Mouse (Mus musculus): Measurements from ENCODE around the gene Slc5a1.
A peak's percentile ranks its signal among the peaks of the same experiment; 100 is the strongest.

The Slc5a1 gene

DNA sequence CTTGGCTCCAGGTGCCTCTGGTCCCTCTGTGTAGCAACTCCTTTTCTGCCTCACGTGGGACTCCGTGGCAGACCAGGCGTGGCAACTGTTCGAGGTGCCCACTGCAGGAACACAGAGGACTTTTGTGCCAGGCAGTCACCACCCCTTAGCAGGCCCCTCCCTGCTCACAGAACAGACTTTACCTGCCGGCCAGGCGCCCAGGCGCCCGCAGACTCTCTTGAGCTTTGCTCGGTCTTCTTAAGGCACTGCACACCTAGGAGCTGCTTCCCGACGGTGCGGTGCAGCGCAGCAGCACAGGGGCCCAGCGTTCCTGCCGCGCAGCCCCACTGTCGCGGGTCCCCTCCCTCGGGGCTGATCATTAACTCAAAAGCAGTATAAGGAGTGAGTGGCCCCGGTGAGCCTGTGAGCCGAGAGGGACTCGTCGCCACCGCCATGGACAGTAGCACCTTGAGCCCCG is at the start of gene Slc5a1:
Slc5a1 (plus strand) TSS at position 195 of the 457 bp plus-strand sequence.
- no peak for DNase-seq (ENCODE audit: low spot score)

DNA sequence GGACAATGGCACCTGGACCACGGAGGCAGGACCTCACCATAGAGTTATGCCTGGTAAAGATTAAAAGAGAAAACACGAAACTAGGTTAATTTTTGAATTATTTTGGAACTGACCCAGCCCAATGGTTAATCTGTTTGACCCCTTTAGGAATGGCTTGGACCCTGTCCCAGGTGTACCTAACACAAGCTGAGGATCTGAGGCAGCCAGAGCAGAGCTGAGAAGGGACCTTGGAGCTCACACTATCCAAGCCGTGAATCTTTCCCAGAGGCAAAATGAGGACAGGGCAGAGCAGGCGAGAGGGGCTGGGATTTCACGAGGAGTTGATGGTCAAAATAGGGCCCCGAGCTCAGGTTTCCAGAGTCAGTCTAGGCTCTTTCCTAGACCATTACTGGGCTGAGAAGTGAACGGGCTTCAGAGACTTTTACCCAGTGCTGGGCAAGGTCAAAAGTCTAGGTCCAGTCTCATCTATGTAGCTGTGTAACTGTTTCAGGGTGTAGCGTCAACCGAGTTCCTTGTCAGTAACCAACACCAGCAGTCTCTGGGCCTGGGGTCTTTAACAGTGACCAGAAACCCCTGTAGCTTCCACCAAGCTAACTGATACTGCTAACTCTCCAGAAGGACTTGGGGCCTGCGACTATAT is 47.8 kb upstream of the Slc5a1 start:
- DNase-seq (ENCODE audit: low spot score) = no peak

DNA sequence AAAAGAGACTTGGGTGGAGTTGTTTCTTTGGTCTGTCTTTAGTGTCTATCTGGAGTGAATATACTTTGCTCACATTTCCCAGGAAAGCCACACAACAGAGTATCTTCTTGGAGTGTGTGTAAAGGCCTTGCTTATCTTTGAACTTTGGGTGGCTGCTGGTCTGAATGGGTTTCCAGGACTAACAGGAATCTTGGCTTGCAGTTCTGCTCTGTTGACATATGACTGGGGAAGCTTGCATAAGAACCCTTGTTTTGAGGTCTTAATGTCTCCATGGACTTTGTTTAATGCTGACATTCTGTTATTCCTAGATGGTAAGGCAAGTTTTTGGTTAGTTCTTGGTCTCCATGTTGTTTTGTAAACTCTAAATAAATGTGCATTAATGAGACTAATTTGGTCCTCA is 33.9 kb upstream of the Slc5a1 start:
- no peak for DNase-seq (ENCODE audit: low spot score)

DNA sequence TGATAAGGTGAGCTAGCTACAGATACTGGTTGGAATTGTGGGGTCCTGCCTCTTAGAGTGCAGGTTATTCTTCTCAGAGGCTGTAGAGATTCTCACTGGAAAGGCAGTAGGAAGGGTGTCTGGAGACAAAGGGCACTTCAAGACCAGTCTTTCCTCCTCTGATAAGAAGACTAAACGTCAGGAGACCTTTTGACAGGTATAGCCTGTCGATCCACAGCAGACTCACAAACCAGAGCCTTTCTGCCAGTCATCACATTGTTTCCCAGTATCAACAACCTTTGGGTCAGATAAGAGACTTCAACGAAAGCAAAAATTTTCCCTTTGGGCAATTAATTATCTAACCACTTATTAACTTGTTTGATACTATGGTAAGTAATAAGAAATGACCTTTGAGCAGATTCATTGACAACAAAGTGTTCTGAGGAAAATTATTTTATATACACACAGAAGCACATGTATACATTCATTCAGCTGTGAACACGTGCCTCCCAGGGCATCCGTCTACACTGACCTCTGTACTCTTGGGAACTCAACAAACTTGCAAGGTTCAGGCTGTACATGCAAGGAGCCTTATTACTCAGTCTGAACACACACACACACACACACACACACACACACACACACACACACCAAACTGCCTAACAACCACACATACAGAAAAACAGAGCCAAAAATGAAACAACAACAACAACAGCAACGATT is 27.4 kb upstream of the Slc5a1 start:
- no peak for DNase-seq (ENCODE audit: low spot score)

DNA sequence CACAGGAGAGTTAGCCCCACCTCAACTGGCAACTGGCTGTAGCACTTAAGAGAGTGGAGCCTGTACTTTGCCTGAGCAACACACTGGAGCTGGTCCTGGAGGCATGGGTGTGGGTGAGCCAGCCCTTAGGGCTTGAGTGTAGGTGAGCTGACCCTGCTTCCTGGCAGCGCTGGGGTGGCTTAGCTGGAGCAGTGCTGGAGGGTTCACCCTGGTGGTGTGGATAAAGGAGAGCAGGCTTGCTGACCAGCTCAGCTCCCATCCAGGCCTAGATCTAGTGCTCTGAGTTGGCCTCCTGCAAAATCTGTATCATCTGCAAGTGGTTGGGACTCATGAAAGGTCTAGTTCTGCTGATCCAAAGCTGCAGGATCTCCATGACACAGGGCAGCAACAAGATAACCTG is 21.1 kb upstream of the Slc5a1 start:
- DNase-seq (ENCODE audit: low spot score) = no peak

DNA sequence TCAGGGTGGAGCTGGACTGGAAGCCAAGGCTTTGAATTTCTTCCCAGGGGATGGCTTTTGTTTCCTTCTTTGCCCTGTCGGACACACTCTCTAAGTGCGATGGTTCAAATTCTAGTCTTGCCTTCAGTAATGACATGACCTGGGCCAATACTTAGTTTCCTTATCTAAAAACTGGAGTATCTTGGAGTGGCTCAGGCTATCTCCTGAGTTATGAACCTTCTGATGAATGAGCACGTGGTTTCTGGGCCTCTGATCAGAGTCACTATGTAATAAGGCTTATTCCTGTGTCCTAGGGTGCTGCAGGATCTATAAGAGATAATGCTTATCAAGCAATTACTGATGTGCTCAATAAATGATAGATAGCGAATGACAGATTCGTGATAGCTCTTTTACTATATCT is 19.4 kb upstream of the Slc5a1 start:
- DNase-seq (ENCODE audit: low spot score) = no peak

DNA sequence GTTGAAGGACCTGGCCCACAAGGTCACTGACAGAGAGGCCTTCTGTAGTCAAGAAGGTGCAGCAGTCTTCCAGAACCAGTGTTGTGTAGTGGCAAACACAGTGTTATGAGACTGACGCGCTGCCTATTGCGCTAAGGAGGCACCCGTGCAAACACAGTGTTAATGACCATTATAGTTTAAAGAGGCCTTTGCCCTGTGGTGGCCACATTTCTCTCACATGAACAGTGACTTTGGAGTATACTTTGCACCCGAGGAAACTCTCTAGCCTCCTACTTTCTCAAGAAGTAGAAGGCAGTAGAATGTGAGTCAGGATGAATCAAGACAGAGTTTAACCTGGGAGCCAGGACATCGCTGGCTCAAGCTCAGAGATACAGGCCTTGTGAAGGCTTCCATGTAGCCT is 12.7 kb upstream of the Slc5a1 start:
- DNase-seq (ENCODE audit: low spot score) = no peak

DNA sequence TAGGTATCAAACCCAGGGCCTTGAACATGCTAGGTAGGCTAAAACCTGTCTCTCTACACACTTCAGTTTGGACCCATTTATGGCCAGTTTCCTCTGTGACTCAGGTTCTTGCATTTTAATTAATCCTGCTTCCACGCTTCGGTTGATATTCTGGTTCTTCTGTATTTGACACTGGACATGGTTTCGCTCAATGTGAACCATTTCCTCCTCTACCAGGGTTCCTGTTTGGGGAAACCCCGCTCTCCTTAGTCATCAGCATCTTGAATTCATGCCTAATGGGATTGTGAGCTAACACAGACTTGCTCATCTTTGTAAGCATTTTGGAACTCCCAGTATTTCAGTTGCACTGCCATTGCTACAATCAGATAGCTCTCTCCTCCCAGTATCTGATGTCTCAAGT is 8.7 kb upstream of the Slc5a1 start:
- DNase-seq (ENCODE audit: low spot score) = no peak

DNA sequence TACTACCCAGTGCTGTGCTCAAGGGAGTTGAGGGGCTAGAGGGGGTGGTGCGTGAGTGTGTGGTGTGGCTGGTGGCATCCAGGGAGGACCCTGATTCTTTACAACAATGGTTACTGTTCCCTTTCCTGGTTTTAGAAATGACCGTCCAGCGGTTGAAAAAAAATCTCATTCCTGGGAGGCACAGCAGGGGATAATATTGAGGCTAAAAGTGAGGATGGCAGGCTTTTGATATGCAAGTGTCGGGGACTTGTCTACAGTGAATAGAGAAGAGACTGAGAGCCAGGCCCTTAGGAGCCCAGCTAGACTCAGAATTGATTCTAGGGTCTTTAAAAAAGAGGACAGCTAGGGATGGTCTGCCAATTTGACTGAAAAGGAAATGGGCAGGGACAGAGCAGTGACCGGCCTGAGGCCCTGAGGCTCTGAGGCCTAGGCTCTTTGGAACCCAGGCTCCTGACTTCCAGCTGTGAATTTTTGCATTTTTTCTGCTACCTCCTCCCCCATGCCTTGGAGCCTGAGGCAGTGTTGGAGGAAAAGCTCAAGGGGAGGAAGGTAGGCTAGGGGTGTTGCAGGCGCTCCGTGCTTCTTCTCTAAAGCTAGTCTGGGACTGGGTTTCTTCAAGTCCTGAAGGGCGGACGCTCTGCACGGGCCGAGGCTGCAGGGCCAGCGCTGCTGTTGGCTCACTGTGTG is 1.5 kb upstream of the Slc5a1 start:
- no peak for DNase-seq (ENCODE audit: low spot score)

DNA sequence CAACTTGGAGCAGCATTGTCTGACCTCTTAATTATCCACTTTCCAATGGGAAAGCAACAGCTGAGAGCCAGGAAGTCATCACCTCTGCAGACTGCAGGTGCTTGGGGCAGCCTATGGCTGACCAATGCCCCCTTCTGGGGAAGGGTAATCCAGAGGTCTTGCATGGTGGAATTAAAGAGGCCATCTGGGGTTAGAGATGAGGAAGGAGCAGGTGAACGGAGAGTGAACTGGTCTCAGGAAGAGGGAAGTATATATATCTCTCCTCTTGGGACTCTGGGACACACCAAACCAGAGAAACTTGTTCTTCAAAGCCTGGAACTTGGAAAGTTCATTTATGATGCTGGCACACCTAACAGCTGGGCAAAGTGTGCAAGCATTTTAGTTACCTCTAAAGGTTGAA is 857 bp downstream of the Slc5a1 start:
- DNase-seq (ENCODE audit: low spot score) = no peak

DNA sequence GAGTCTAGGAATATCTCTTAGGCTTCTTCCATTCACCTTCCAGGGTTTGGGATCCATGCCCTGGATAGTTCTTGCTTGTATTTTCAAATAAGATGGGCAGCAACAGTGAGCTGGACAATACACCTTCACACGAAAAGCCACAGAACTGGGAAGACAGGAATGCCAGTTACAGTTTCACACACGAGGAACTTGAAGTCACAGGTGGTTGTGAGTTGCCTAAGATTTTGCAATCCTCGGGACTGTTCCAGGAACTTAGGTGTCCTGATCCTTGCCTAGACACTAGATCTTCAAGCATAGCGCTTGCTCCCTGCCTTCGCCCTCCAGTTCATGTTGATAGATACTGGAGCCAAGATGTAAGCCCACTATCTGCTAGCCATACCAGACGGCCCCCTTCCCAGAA is 1.6 kb downstream of the Slc5a1 start:
- no peak for DNase-seq (ENCODE audit: low spot score)

DNA sequence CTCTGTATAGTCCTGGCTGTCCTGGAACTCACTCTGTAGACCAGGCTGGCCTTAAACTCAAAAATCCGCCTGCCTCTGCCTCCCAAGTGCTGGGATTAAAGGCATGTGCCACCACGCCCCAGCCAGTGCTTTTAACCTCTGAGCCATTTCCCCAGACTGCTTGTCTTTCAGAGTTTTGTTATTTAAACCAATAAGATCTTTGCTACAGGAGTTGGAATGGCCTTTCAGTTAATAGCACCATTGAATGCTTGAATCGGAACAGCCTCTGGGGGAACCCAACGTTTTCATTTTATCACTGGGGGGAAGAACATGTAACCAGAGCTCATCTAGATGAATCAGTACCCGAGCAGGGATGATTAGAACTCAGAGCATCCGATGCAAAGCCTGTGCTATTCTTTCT is 3.0 kb downstream of the Slc5a1 start:
- no peak for DNase-seq (ENCODE audit: low spot score)

DNA sequence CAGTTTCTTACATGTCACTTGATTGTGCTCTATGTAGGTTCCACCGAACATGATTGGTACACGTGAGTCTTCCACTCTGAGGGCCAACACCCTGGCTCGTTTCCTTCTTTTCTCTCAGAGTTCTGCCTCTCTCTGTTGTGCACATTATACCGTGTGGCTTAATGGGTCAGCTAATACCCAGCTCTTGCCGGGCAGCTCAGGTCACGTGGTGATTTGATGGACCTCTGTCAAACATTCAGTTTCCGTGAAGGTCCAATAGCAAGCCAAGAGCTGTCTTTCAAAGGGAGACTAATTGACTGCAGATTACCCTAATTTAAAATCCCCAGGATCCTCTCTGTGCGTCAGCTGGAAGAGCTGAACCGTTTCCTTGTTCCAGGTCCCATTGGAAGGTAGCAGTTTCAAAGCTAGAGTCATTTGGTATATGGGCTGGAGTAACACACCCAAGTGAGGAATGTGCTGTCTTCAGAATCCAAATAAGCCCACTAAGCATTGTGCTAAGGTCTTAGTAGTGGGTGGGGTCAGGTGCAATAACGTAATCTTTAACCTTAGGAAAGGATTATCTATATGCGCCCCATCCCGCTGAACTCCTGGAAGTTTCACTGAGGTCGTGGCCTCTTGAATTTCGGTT is 3.9 kb downstream of the Slc5a1 start:
- DNase-seq (ENCODE audit: low spot score) = no peak

DNA sequence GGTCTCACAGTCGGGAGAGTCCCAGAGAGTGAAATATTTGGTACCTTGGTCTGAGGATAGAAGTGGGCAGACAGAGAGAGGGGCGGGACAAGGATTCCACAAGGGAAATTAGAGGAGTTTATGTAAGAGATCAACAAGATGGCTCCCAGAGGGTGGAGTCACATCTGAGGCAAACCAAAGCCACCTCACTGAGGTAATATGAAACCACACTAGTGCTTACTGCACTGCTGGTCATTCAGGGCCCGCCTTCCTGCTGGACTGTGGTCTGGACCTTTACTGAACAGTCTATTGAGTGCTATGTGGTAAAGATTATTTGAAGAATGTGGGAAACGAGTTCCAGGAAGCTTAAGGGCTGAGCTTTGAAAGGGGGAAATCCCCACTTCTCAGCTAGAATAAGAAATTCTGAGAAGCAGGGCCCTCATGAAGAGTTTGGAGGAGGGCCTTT is 17.9 kb downstream of the Slc5a1 start:
- peak; percentile 35 for DNase-seq (ENCODE audit: low spot score)

DNA sequence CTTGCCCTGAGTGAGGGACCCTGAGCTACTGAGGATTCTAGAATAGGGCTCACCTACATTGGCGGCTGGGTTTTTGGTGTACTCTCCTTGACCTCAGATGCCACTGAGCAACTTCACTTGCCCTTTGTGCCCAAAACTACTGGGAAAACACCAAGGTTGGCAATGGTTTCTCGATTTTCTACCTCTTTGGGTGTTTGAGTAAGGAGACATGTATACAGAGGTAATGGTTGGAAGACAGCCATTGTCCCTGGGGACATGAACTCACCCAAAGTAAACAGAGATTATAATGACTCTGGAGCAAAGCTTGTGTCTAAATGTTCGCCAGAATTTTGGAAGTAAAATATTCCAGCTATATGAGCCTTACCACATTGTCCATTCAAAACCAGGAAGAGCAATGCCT is 19.6 kb downstream of the Slc5a1 start:
- DNase-seq (ENCODE audit: low spot score) = no peak

DNA sequence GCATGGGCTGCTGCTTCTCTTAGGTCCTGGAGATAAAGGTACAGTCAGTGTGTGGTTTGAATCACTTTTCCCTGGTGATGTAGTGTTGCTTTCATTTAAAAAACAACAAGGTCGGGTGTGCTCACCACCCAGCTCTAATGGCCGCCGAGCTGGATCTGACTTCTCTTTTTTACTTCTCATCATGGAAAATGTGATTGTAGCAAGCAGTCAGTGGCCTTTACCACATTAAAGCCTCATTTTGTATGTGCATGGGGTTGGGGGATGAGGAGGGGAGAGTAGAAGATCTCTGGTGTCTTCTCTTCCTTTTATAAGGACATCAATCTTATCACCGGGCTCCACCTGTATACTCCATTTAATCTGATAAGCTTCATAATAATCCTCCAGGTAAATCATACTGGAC is 21.3 kb downstream of the Slc5a1 start:
- no peak for DNase-seq (ENCODE audit: low spot score)

DNA sequence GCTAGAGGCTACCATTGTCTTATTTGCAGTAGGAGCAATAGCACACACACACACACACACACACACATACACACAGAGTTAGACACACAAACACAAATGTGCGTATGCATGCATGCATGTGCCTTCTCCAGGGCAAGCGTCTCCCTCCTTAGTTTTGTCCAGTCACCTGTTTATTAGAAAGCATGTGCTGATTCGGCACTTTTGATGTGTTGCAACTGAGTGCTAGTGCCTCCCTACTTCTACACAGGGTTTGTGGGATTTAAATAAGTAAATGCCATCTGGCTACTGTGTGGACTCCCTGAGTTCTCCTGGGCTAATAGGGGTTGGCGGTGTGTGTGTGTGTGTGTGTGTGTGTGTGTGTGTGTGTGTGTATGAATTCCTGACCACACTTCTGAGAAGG is 30.1 kb downstream of the Slc5a1 start:
- DNase-seq (ENCODE audit: low spot score) = no peak

DNA sequence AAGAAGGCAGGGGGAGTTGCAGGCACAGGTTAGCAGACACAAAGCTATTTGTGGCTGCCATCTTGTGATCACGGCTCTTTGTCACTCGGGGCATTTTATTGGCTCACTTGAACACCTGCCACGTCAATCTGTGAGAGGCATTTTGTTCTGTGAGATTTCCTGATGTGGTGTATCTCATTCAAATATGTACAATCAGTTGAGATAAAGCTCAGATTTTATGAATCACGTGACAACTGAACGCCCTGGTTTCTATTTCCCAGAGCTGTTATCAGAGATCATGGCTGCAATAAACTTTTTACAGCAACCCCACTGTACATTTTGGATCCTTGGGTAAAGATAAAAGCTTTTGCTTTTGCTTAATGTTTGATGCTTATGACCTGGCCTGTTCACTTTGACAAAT is 31.6 kb downstream of the Slc5a1 start:
- no peak for DNase-seq (ENCODE audit: low spot score)

DNA sequence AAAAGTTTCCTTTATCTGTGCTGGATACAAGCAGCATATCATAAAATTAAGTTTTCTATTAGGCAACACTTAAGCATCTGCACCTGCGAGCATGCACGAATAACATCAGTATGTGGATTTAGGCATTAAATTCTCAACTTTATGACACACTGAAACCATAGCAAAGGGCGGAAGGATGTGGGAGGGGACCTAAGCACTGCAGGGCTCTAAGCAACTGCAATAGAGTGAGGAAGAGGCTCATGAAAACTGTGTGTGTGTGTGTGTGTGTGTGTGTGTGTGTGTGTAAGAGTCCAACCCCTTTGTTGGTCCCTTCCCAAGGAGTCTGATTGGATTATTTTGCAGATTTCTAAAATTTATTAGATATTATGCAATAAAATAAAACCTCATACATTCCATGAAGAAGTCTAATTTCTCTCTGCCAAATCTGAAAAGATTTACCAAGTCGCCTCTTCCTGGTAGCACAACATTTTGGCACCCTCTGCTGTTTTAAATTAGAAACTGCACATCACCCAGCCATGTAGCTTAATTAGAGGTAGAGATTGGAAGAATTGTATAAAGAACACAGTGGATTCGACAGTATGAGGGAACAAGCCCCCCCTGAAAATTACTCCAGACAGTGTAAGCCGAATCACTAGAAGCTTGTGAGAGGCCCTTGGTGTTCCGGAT is 38.9 kb downstream of the Slc5a1 start:
- DNase-seq (ENCODE audit: low spot score) = peak; percentile 75

DNA sequence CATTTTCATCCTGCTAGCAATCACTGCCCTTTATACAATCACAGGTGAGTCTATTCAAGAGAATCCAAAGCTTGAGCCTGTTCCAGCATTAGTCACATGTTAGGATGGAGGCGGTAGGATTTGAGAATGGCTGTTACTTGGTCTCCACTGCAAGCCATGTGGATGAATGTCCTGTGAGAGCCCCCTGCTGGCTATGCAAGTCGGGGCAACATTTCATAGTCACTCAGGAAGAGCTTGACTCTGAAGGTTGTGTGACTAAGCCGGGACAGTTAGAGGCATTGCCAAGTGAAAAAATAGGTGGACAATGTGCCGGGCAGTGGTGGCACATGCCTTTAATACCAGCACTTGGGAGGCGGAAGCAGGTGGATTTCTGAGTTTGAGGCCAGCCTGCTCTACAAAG is 40.0 kb downstream of the Slc5a1 start:
- DNase-seq (ENCODE audit: low spot score) = peak; percentile 55

DNA sequence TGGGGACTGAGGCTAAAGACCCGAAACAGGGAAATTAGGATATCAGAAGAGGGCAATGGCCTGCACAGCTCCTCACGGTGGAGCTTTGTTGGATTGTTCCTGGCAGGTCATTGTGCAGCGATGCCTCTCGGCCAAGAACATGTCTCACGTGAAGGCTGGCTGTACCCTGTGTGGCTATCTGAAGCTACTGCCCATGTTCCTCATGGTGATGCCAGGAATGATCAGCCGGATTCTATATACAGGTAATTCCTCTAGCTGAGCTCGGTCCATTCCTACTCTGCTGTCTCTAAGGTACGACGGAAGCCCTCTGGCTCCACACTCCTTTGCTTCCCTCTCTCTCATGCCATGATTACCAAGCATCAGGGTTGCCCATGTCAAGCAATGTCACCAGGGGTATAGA is 42.8 kb downstream of the Slc5a1 start:
- no peak for DNase-seq (ENCODE audit: low spot score)

DNA sequence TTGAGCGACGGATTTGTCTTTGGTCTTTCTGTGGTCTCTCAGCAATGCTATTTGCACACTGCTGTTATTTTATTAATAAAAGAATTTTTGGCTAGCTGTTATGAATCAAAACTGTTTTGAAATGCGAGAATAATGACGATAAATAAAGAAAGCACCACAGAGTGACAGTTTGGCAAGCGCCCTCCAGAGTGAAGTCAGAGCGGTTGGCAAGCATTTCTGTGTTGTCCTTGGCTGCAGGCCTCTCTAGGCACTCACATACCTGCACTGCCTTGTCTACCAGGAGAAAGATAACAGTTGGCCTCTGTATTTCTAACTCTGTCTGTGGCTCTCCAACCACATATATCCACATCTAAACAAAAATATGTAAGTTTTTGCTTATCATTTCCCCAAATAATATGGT is 43.7 kb downstream of the Slc5a1 start:
- DNase-seq (ENCODE audit: low spot score) = no peak
